18 mouse cellular contexts compared by ENCODE assay signal in genomic region chr7:34610445-34610844, GRCm38 (mm10). TPM values are rescaled to one million over a fixed set of nuclear protein-coding genes. Genes with fewer than 3 reads are reported as not detected.
DNase-seq lines count a peak whose midpoint lies in the region; ATAC-seq and TF ChIP-seq lines count a peak whose summit lies in the region.
"Had no signal": no experiment of that assay in that cellular context is flagged by ENCODE, and none has a peak within 500 bp of the region (broad histone marks: within the 10 kb centered on the region; RNA-seq: fewer than 3 reads in every experiment).

No protein-coding gene starts in this region.

- no peak for TF ChIP-seq EP300 in stomach, postnatal 0 days (optimal IDR thresholded peaks at IDR 0.05)

- no peak overlapping the region for H3K4me3 ChIP-seq in heart, embryonic 14.5 days (ENCODE audit: control insufficient read depth in 1 of 2, insufficient read depth in 1 of 2, low read depth in 1 of 2, low read length in 2 of 2)
- no peak overlapping the region for H3K4me3 ChIP-seq in stomach, embryonic 15.5 days (replicated peaks)
- no peak overlapping the region for H3K4me3 ChIP-seq in stomach, postnatal 0 days (ENCODE audit: low read depth, low read length)
- H3K4me3 ChIP-seq in hindbrain, embryonic 16.5 days (ENCODE audit: low read length): no peak overlapping the region
- H3K4me3 ChIP-seq in liver, embryonic 11.5 days (ENCODE audit: low read depth, low read length): no peak overlapping the region
- H3K4me3 ChIP-seq: hindbrain, embryonic 15.5 days; liver, embryonic 15.5 days; midbrain, embryonic 15.5 days had no signal

- no peak for TF ChIP-seq CTCF in stomach, postnatal 0 days (IDR thresholded peaks at IDR 0.05; ENCODE audit: low read depth)

- H3K27me3 ChIP-seq in heart, embryonic 14.5 days (ENCODE audit: control insufficient read depth, insufficient read depth, low read length): no peaks in the 10 kb centered on the region
- H3K27me3 ChIP-seq in stomach, embryonic 15.5 days (replicated peaks): no peaks in the 10 kb centered on the region
- no peaks in the 10 kb centered on the region for H3K27me3 ChIP-seq in stomach, postnatal 0 days (ENCODE audit: control insufficient read depth, insufficient read depth, low read length)
- no peaks in the 10 kb centered on the region for H3K27me3 ChIP-seq in hindbrain, embryonic 16.5 days (replicated peaks; ENCODE audit: control insufficient read depth, insufficient read depth, low read length)
- no peaks in the 10 kb centered on the region for H3K27me3 ChIP-seq in liver, embryonic 11.5 days (replicated peaks; ENCODE audit: control insufficient read depth, insufficient read depth, low read length)
- H3K27me3 ChIP-seq: hindbrain, embryonic 15.5 days; liver, embryonic 15.5 days; midbrain, embryonic 15.5 days had no signal

- no peak overlapping the region for H3K9ac ChIP-seq in heart, embryonic 14.5 days (ENCODE audit: low read length)
- H3K9ac ChIP-seq in stomach, embryonic 15.5 days: no peak overlapping the region
- no peak overlapping the region for H3K9ac ChIP-seq in stomach, postnatal 0 days (ENCODE audit: low read length)
- H3K9ac ChIP-seq in hindbrain, embryonic 16.5 days (ENCODE audit: low read depth, low read length): no peak overlapping the region
- H3K9ac ChIP-seq in liver, embryonic 11.5 days (ENCODE audit: low read depth, low read length): no peak overlapping the region
- H3K9ac ChIP-seq: hindbrain, embryonic 15.5 days; liver, embryonic 15.5 days; midbrain, embryonic 15.5 days had no signal

- DNase-seq in heart, adult 9 months (ENCODE audit: low spot score in 2 of 2): no peak
- no peak for DNase-seq in stomach, postnatal 0 days (ENCODE audit: low spot score)
- no peak for DNase-seq in cerebellum, adult 11-12 months
- no peak for DNase-seq in retina, embryonic 14.5 days (ENCODE audit: low spot score)
- no peak for DNase-seq in liver, embryonic 11.5 days (ENCODE audit: low spot score)
- DNase-seq: adrenal gland, adult 2 months; cerebellum, adult 18-20 months; heart, adult 11 months; kidney, adult 18-20 months; kidney, postnatal 14 days; layer of hippocampus, adult 9-11 months; lung, postnatal 36 days had no signal

- peak overlapping the region; percentile 33 to 49; a peak in 2 of 4 replicates for H3K27ac ChIP-seq in heart, embryonic 14.5 days (replicated peaks in 1 of 2; ENCODE audit: control insufficient read depth in 1 of 2, insufficient read depth in 1 of 2, low read depth in 2 of 2, low read length in 2 of 2)
- H3K27ac ChIP-seq in stomach, embryonic 15.5 days: no peak overlapping the region
- no peak overlapping the region for H3K27ac ChIP-seq in stomach, postnatal 0 days (replicated peaks)
- no peak overlapping the region for H3K27ac ChIP-seq in hindbrain, embryonic 16.5 days (ENCODE audit: low read depth, low read length)
- H3K27ac ChIP-seq in liver, embryonic 11.5 days (ENCODE audit: low read depth, low read length): no peak overlapping the region
- H3K27ac ChIP-seq: hindbrain, embryonic 15.5 days; liver, embryonic 15.5 days; midbrain, embryonic 15.5 days had no signal

- H3K4me1 ChIP-seq in heart, embryonic 14.5 days (ENCODE audit: control insufficient read depth in 2 of 2, insufficient read depth in 2 of 2, low read length in 2 of 2): peaks cover 0 to 4% of the 10 kb centered on the region in 2 experiments; a peak in 2 of 4 replicates
- H3K4me1 ChIP-seq in stomach, embryonic 15.5 days: peaks cover 9% of the 10 kb centered on the region; the same call in 1 of the 2 replicates
- H3K4me1 ChIP-seq in stomach, postnatal 0 days (replicated peaks; ENCODE audit: control insufficient read depth, insufficient read depth): no peaks in the 10 kb centered on the region
- peaks cover 20% of the 10 kb centered on the region for H3K4me1 ChIP-seq in hindbrain, embryonic 16.5 days (ENCODE audit: control insufficient read depth, insufficient read depth, low read depth, low read length)
- H3K4me1 ChIP-seq in liver, embryonic 11.5 days (replicated peaks; ENCODE audit: control insufficient read depth, insufficient read depth, low read length): no peaks in the 10 kb centered on the region
- H3K4me1 ChIP-seq: liver, embryonic 15.5 days had no signal

- H3K36me3 ChIP-seq in heart, embryonic 14.5 days (ENCODE audit: control insufficient read depth, insufficient read depth, low read length): no peaks in the 10 kb centered on the region
- H3K36me3 ChIP-seq in stomach, embryonic 15.5 days: no peaks in the 10 kb centered on the region
- H3K36me3 ChIP-seq in stomach, postnatal 0 days (ENCODE audit: control insufficient read depth, insufficient read depth, low read length): no peaks in the 10 kb centered on the region
- no peaks in the 10 kb centered on the region for H3K36me3 ChIP-seq in hindbrain, embryonic 16.5 days (ENCODE audit: control insufficient read depth, insufficient read depth, low read length)
- no peaks in the 10 kb centered on the region for H3K36me3 ChIP-seq in liver, embryonic 11.5 days (ENCODE audit: control insufficient read depth, insufficient read depth, low read length)
- H3K36me3 ChIP-seq: hindbrain, embryonic 15.5 days; liver, embryonic 15.5 days; midbrain, embryonic 15.5 days had no signal

- ATAC-seq in heart, embryonic 14.5 days (ENCODE audit: insufficient number of reproducible peaks, insufficient read depth, low FRiP score, low read depth): no peak
- ATAC-seq in stomach, embryonic 15.5 days (ENCODE audit: insufficient read depth, low FRiP score, low read depth): 0 out of 2 replicates have a peak, but pooled peaks have one; percentile 7
- no peak for ATAC-seq in stomach, postnatal 0 days (ENCODE audit: low FRiP score, low TSS enrichment)
- ATAC-seq in hindbrain, embryonic 16.5 days: 0 out of 2 replicates have a peak, but pooled peaks have one; percentile 12
- ATAC-seq in liver, embryonic 11.5 days (replicated peaks; ENCODE audit: low FRiP score): no peak
- ATAC-seq: midbrain, embryonic 15.5 days had no signal

- H3K4me2 ChIP-seq in heart, embryonic 14.5 days (ENCODE audit: low read length): no peak overlapping the region
- H3K4me2 ChIP-seq in stomach, embryonic 15.5 days: no peak overlapping the region
- no peak overlapping the region for H3K4me2 ChIP-seq in stomach, postnatal 0 days (replicated peaks; ENCODE audit: low read depth)
- no peak overlapping the region for H3K4me2 ChIP-seq in hindbrain, embryonic 16.5 days (ENCODE audit: low read length)
- H3K4me2 ChIP-seq in liver, embryonic 11.5 days: no peak overlapping the region
- H3K4me2 ChIP-seq: hindbrain, embryonic 15.5 days; liver, embryonic 15.5 days; midbrain, embryonic 15.5 days had no signal

- 59% methylated on average over 6 of the region's 6 CpGs for WGBS in heart, embryonic 14.5 days
- 47% methylated on average over 6 of the region's 6 CpGs for WGBS in stomach, embryonic 15.5 days
- 63% methylated on average over 6 of the region's 6 CpGs for WGBS in stomach, postnatal 0 days
- WGBS in hindbrain, embryonic 16.5 days: 51% methylated on average over 6 of the region's 6 CpGs
- 56% methylated on average over 6 of the region's 6 CpGs for WGBS in liver, embryonic 11.5 days

- H3K9me3 ChIP-seq in heart, embryonic 14.5 days (ENCODE audit: control insufficient read depth, low read length): no peaks in the 10 kb centered on the region
- no peaks in the 10 kb centered on the region for H3K9me3 ChIP-seq in stomach, embryonic 15.5 days
- H3K9me3 ChIP-seq in stomach, postnatal 0 days (ENCODE audit: control insufficient read depth, low read length): no peaks in the 10 kb centered on the region
- no peaks in the 10 kb centered on the region for H3K9me3 ChIP-seq in hindbrain, embryonic 16.5 days (ENCODE audit: control insufficient read depth, low read length)
- H3K9me3 ChIP-seq in liver, embryonic 11.5 days (ENCODE audit: control insufficient read depth, low read length): no peaks in the 10 kb centered on the region
- H3K9me3 ChIP-seq: hindbrain, embryonic 15.5 days; liver, embryonic 15.5 days; midbrain, embryonic 15.5 days had no signal

RNA-seq across cellular contexts. Expression of gene Kctd15, which starts 46.1 kb away (rescaled TPM):
- 1.6 and 1.7 TPM in 2 replicates for polyA plus RNA-seq in heart, embryonic 14.5 days (2014; fragmentation: Nextera tagmentation; extraction: Ambion mirVana)
- 19.2 and 20.3 TPM in 2 replicates for polyA plus RNA-seq in stomach, embryonic 15.5 days (2015; fragmentation: Nextera tagmentation; extraction: Ambion mirVana)
- polyA plus RNA-seq in stomach, postnatal 0 days (2015; fragmentation: Nextera tagmentation; extraction: Ambion mirVana): 17.5 and 17.9 TPM in 2 replicates
- 18.0 and 21.6 TPM in 2 replicates for polyA plus RNA-seq in hindbrain, embryonic 16.5 days (2015; fragmentation: Nextera tagmentation; extraction: Ambion mirVana)
- polyA plus RNA-seq in liver, embryonic 11.5 days (2014; fragmentation: Nextera tagmentation; extraction: Ambion mirVana): 4.3 and 4.9 TPM in 2 replicates

Comparison
In these comparisons a context has a peak if more than half of its experiments do, and no peak if none do; other contexts are left out.
1. ATAC-seq: peak in stomach, embryonic 15.5 days (single experiment) and hindbrain, embryonic 16.5 days (single experiment); none in heart, embryonic 14.5 days (single experiment), stomach, postnatal 0 days (single experiment) and liver, embryonic 11.5 days (single experiment).
2. H3K27ac ChIP-seq: peak in heart, embryonic 14.5 days (2 of 2); none in stomach, embryonic 15.5 days (single experiment), stomach, postnatal 0 days (single experiment), hindbrain, embryonic 16.5 days (single experiment) and liver, embryonic 11.5 days (single experiment).